Mouse (Mus musculus) testis, postnatal 10 days (tissue): Measurements from ENCODE around the gene Tnfsf12.

Experiments used
- DNase-seq: peaks from one replicate; pipeline ENCODE4 v3.0.0; 2021; ENCODE audit warnings: low spot score

Tnfsf12 gene

DNA sequence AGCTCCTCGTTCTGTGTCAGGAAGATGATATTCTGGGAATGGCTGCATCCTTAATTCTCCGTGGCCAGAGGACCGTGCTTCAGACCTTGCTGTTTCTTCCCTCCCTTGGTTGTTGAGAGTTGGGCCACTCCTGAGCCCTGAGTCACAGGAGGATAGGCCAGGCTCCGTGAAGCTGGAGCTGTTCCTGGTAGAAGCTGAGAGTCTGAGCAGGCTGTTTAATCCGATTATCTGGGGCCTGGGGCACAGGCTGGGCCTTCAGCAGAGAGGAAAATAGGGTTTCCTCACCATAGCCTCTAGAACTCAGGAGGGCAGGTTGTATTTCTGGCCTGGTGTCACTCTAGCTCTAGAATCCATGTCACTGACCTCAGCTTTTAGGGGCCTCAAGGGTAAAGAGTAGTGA, 42.2 kb downstream of the Tnfsf12 start:
- no peak for DNase-seq

DNA sequence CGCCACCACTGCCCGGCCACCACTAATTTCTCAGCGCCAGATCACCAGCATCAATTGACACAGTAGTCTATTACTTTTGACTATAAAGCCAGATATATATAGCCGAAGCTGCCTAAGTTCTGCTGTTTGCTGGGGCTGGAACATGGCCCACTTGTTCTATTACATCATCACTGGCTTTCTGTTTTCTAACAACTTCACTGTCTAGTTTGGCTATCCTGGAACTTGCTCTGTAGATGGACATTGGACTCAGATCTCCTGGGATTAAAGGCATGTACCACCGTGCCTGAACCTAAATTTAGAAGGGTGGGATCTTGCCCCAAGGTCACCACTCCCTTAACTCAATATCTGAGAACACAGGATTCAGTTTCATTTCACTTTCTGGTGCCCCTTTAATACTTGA, 49.8 kb downstream of the Tnfsf12 start:
- no peak for DNase-seq
